Mouse (Mus musculus): ENCODE results near the gene Carm1.

DNA sequence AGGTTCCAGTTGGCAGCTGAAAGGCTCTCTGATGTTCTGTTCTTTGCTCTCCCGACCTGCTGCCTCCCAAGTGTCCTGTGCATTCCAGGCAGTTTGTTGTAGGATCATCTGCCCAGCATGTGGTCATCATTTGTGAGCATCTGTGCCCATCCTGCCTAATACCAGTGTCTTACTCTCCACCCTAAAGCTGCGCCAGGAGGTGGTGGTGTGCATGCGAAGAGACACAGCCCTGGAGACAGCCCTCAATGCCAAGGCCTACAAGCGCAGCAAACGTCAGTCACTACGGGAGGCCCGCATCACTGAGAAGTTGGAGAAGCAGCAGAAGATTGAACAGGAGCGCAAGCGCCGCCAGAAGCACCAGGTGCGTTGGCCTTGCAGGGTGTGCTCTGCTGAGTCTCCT, 92.3 kb downstream of the Carm1 start:
- TF ChIP-seq POLR2A (IDR thresholded peaks at IDR 0.05; ENCODE audit: insufficient read length, low read depth) (no peak), USF1 (IDR thresholded peaks at IDR 0.05; ENCODE audit: low read depth) (no peak)
